Mouse (Mus musculus): Measurements from ENCODE around the gene Smu1. TPM values are rescaled to one million over a fixed set of nuclear protein-coding genes. Genes with fewer than 3 reads are reported as not detected.
"Not testable (repeated sequence)": the region's sequence is repeated elsewhere in the genome, so short reads cannot be mapped to it uniquely, and the experiment has no call there.

Smu1 gene
- total RNA-seq (2021) = 10 to 100 TPM; 48.2 TPM

DNA sequence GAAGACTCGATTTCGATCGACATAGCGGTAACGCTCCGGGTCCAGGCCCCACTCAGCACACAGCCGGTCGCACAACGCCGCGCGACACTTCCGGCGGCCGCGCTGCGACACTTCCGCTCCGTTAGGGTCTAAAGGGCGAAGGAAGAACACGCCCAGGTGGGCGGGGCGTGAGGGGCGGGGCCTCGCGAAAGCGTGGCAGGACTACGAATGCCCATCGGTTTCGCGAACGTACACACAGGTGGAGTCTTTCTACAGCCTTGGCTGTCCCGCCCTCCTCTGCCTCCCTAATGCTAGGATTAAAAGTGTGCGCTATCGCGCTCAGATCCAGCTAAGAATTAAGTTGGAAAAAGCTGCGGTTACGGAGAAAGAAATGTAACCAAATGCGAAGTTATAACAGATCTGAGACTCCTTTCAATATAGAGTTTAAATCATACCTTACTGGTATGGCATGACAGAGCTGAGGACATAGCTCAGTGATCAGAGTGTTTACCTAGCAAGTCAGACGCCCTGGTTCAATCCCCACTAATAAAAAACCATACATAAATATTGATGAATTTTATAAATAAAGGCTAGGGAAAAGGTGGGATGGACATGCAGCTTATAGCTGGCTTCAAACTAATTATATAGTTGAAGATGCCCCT is at the start of gene Smu1:
Gene Smu1, minus strand, starts transcription at position 144 of the 641 bp plus-strand sequence.
- DNase-seq (ENCODE audit: low spot score in 2 of 2) = peak; percentile 96 to 98
- intact Hi-C loops (cut with DNase I) = loop anchor here (5.0 kb wide), 1 partner anchor 189 kb away; the partner anchor contains the start of genes Bag1 and Chmp5

DNA sequence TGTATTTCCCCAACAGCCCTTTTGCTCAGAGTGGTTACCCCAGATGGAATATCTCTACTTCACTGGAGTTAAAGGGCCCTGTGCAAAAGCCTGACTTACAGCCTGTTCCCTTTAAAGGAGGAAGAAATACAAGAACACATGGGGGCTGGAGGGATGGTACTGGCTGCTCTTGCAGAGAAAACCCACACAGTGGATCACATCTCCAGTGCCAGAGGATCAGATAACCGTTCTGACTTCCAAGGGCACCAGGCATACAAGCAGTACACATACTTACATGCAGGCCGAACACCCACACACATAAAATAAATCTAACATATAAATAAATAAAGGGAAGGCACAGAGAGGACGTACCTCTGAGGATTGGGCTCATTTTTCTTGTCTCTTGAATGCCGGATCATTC is 49.7 kb upstream of the Smu1 start:
- DNase-seq (ENCODE audit: low spot score in 2 of 2) = no peak
- intact Hi-C loops (cut with DNase I) = no loop called here

GRCm38 (mm10) chr4:40805401-40805800 is 47.7 kb upstream of the Smu1 start:
- intact Hi-C loops (cut with DNase I) = no loop called here

DNA sequence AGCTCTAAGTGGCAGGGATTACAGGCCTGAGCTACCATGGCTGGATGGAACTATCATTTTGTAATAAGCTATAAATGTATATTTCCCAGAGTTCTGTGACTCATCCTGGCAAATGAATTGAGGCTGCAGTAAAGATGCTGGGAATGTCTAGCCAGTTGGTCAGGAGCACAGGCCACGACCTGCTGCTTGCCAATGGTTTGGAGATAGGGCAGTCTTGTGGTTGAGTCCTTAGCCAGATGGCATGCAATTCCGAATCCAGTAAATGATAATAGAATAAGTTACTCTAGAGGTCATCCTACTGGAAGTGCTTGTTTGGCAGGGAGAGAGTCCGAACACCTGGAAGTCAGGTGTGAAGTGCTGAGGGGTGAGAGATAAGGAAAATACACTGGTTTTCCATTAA is 45.1 kb upstream of the Smu1 start:
- DNase-seq (ENCODE audit: low spot score in 2 of 2) = no peak
- intact Hi-C loops (cut with DNase I) = no loop called here

More at GRCm38 (mm10) chr4:40805401-40805800, 47.7 kb upstream of the Smu1 start:
- DNase-seq (ENCODE audit: low spot score in 2 of 2) = no peak

- intact Hi-C loops (cut with DNase I) = no loop called here
- no peak for DNase-seq (ENCODE audit: low spot score in 2 of 2)
Measured at GRCm38 (mm10) chr4:40801908-40802307, 44.2 kb upstream of the Smu1 start.

GRCm38 (mm10) chr4:40800873-40801272 is 43.1 kb upstream of the Smu1 start:
- intact Hi-C loops (cut with DNase I) = no loop called here

DNA sequence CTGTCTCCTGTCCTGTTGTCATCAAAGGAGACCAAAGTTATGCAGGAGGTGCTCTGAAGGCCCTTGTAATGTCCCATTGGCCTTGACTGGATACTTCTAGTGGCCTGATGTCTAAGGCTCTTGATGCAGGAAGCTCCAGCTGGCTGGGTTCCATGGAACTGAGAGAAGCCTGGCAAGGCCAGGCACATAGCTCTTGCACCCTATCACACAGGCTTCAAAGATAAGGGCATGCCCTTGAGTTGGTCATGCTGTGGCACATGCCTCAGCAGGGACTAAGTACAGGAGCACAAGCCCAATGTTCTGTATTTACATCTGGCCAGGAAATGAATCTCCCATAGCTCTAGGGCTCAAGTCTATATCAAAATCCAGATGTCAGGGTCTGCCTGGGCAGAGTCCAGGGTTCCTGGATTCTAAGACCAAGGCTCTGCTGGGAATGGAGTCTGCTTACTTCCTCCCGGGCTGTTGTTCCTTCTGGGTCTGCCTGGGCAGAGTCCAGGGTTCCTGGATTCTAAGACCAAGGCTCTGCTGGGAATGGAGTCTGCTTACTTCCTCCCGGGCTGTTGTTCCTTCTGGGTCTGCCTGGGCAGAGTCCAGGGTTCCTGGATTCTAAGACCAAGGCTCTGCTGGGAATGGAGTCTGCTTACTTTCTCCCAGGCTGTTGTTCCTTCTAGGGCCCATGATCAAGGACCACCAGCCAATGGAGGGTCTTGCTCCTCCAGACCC is 41.3 kb upstream of the Smu1 start:
- intact Hi-C loops (cut with DNase I); DNase-seq (ENCODE audit: low spot score in 2 of 2): not testable (repeated sequence)

More at GRCm38 (mm10) chr4:40800873-40801272, 43.1 kb upstream of the Smu1 start:
- no peak for DNase-seq (ENCODE audit: low spot score in 2 of 2)

DNA sequence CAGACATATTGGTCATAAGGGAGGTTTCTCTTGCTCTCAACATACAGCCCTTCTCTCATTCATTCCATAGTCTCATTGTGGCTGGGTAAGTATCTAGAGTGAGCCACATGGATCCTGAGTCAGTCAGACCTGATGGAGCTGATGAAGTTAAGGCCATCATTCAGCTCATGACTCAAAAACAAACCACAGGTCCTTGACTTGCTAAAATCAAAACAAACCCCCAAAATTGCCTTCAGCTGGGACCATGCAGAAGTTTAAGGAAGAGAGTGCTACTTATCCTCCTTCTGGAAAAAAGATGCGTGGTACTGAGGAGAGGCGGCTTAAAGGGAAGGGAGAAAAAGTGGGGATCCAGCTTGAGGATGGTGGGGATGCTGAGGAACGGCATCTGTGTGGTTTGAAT is 38.0 kb upstream of the Smu1 start:
- intact Hi-C loops (cut with DNase I) = no loop called here

GRCm38 (mm10) chr4:40794320-40794719 is 36.6 kb upstream of the Smu1 start:
- DNase-seq (ENCODE audit: low spot score in 2 of 2) = no peak
- intact Hi-C loops (cut with DNase I) = no loop called here

More for the DNA sequence above, 38.0 kb upstream of the Smu1 start:
- DNase-seq (ENCODE audit: low spot score in 2 of 2) = no peak

DNA sequence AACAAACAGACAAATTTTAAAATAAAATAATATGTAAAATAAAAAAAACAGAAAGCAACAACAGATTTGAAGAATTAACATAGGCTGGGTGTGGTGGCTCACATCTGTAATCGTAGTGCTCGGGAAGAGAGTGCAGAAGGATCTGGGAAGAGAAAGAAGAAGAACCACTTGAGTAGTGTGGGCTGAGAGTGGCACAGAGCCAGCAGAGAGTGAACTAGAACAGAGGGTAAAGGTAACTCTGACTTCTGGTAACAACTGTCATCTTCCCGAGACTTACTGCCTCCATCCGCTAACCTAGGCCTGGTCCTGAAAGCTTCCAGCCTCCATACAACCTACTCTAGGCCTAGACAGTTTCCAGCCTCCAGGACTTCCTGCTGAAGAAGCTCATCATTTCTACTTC is 33.5 kb upstream of the Smu1 start:
- intact Hi-C loops (cut with DNase I) = no loop called here
- no peak for DNase-seq (ENCODE audit: low spot score in 2 of 2)

- intact Hi-C loops (cut with DNase I) = no loop called here
- no peak for DNase-seq (ENCODE audit: low spot score in 2 of 2)
Measured at GRCm38 (mm10) chr4:40786578-40786977, 28.9 kb upstream of the Smu1 start.

GRCm38 (mm10) chr4:40785620-40786166 is 28.0 kb upstream of the Smu1 start:
- DNase-seq (ENCODE audit: low spot score in 2 of 2) = no peak
- intact Hi-C loops (cut with DNase I) = no loop called here

GRCm38 (mm10) chr4:40784556-40785169 is 26.9 kb upstream of the Smu1 start:
- no peak for DNase-seq (ENCODE audit: low spot score in 2 of 2)
- intact Hi-C loops (cut with DNase I) = no loop called here

- intact Hi-C loops (cut with DNase I) = no loop called here
- DNase-seq (ENCODE audit: low spot score in 2 of 2) = no peak
Measured at GRCm38 (mm10) chr4:40783049-40783448, 25.3 kb upstream of the Smu1 start.

DNA sequence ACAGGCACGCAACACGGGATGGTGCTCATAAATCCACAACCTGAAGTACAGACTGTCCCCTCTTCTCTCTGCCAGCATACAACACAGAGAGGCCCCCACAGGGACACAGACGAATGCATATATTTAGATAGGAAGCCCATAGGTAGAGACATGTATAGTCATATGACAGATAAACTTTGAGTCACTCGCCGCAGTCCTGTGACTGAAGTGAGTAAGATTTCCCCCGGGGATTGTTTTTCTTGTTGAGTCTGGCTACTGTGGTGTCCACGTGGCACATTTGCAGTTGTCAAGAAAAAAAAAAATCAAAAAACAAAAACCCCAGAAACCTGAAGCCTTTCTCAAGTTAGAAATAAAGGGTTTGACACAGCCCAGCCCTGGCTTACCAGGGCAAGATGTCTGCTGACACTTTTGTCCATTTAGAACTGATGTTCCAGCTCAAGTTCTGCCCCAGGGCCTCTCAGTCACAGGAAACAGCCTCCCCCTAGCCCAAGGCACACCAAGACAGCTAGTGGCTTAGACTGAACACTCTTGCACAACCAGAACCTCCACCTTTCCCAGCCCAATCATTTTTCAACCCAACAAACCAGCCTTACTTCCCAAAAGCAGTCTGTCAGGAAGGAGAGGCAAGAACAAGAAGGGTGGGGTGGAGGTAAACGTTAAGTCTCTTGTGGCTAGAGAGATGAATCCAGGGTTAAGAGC is 24.2 kb upstream of the Smu1 start:
- intact Hi-C loops (cut with DNase I) = no loop called here

GRCm38 (mm10) chr4:40781143-40781542 is 23.4 kb upstream of the Smu1 start:
- DNase-seq (ENCODE audit: low spot score in 2 of 2) = no peak
- intact Hi-C loops (cut with DNase I) = no loop called here

More for the DNA sequence above, 24.2 kb upstream of the Smu1 start:
- DNase-seq (ENCODE audit: low spot score in 2 of 2) = no peak

- intact Hi-C loops (cut with DNase I) = no loop called here
- no peak for DNase-seq (ENCODE audit: low spot score in 2 of 2)
Measured at GRCm38 (mm10) chr4:40778656-40779055, 20.9 kb upstream of the Smu1 start.

DNA sequence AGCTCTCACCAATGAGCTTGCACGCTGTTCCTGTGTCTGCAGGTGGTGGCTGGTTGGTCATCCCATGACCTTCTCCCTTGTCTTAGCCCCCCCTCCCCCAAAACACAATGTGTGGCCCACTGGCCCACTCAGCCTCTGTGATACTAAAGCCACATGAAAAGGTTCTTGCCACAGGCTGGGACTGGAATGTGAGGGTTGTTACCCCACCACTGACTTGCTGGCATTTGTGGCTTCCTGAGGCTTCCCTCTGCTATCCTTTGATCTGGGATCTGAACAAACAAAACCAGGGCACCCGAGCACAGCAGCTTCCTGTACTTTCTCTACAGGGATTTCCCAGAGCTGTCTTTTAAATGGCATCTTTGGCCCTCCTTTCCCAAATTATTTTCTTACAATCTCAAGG is 19.4 kb upstream of the Smu1 start:
- DNase-seq (ENCODE audit: low spot score in 2 of 2) = no peak
- intact Hi-C loops (cut with DNase I) = no loop called here

DNA sequence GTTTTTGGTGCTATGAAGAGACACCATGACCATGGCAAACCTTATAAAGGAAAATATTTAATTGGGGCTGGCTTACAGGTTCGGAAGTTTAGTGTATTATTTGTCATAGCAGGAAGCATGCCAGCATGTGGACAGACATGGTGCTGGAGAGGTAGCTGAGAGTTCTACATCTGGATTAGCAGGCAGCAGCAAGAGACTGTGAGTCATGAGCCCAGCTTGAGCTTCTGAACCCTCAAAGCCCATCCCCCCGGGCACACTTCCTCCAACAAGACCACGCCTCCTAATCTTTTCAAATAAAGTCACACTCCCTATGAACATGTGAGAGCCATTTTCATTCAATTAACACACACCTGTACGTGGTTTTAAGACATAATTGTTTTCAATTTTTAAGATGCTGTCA is 18.7 kb upstream of the Smu1 start:
- intact Hi-C loops (cut with DNase I) = no loop called here

More for the DNA sequence above, 18.7 kb upstream of the Smu1 start:
- no peak for DNase-seq (ENCODE audit: low spot score in 2 of 2)
